Mouse (Mus musculus): ENCODE measurements around the gene Olfr193. TPM values are rescaled to one million over a fixed set of nuclear protein-coding genes. Genes with fewer than 3 reads are reported as not detected.
A peak's percentile ranks its signal among the peaks of the same experiment; 100 is the strongest.
"Not testable (repeated sequence)": the region's sequence is repeated elsewhere in the genome, so short reads cannot be mapped to it uniquely, and the experiment has no call there.

Olfr193 gene
- not detected for total RNA-seq (2022)

- DNase-seq: no peak
Measured at GRCm38 (mm10) chr16:59111781-59112180, at the start of gene Olfr193. Gene Olfr193, minus strand, starts transcription at chr16:59111881.

GRCm38 (mm10) chr16:59151996-59152395 lies 40.3 kb upstream of the Olfr193 start:
- DNase-seq: peak; percentile 13

- no peak for DNase-seq
Measured at GRCm38 (mm10) chr16:59146746-59147145, 35.1 kb upstream of the Olfr193 start, which contains the start of gene Olfr195. Gene Olfr195, plus strand, starts transcription at chr16:59147046.

- no peak for DNase-seq
Measured at GRCm38 (mm10) chr16:59141105-59141504, 29.4 kb upstream of the Olfr193 start.

- DNase-seq: no peak
Measured at GRCm38 (mm10) chr16:59130740-59131139, 19.1 kb upstream of the Olfr193 start.

GRCm38 (mm10) chr16:59120969-59121368 lies 9.3 kb upstream of the Olfr193 start, which contains the start of gene Olfr194:
Gene Olfr194, minus strand, starts transcription at chr16:59121069.
- DNase-seq: no peak

GRCm38 (mm10) chr16:59108522-59108921 lies 3.2 kb downstream of the Olfr193 start:
- DNase-seq: peak; percentile 19

GRCm38 (mm10) chr16:59105312-59105711 lies 6.4 kb downstream of the Olfr193 start:
- DNase-seq: no peak

GRCm38 (mm10) chr16:59089722-59090121 lies 22.0 kb downstream of the Olfr193 start, which contains the start of gene Olfr191:
Gene Olfr191, minus strand, starts transcription at chr16:59089822.
- DNase-seq: not testable (repeated sequence)

- not testable (repeated sequence) for DNase-seq
Measured at GRCm38 (mm10) chr16:59081113-59081512, 30.6 kb downstream of the Olfr193 start.

GRCm38 (mm10) chr16:59077905-59078304 lies 33.8 kb downstream of the Olfr193 start, which contains the start of gene Olfr190:
Gene Olfr190, minus strand, starts transcription at chr16:59078005.
- no peak for DNase-seq

GRCm38 (mm10) chr16:59073520-59073919 lies 38.2 kb downstream of the Olfr193 start:
- DNase-seq: no peak

GRCm38 (mm10) chr16:59071755-59072154 lies 39.9 kb downstream of the Olfr193 start:
- no peak for DNase-seq

- not testable (repeated sequence) for DNase-seq
Measured at GRCm38 (mm10) chr16:59062411-59062810, 49.3 kb downstream of the Olfr193 start.

Other genes with a start within 250 kb of the Olfr193 start
- not detected for gene Olfr177, start 237.1 kb downstream of the Olfr193 start, total RNA-seq (2022)
- gene Olfr178, start 219.8 kb downstream of the Olfr193 start, total RNA-seq (2022): not detected
- gene Olfr181, start 183.1 kb downstream of the Olfr193 start, total RNA-seq (2022): not detected
- gene Olfr180, start 182.5 kb downstream of the Olfr193 start, total RNA-seq (2022): not detected
- gene Olfr183, start 116.5 kb downstream of the Olfr193 start, total RNA-seq (2022): not detected
- gene Olfr186, start 81.6 kb downstream of the Olfr193 start, total RNA-seq (2022): not detected
- not detected for gene Olfr187, start 72.1 kb downstream of the Olfr193 start, total RNA-seq (2022)
- gene Olfr190, start 33.9 kb downstream of the Olfr193 start, total RNA-seq (2022): not detected
- not detected for gene Olfr191, start 22.1 kb downstream of the Olfr193 start, total RNA-seq (2022)
- not detected for gene Olfr194, start 9.2 kb upstream of the Olfr193 start, total RNA-seq (2022)
- gene Olfr195, start 35.2 kb upstream of the Olfr193 start, total RNA-seq (2022): not detected
- gene Olfr196, start 58.6 kb upstream of the Olfr193 start, total RNA-seq (2022): not detected
- gene Olfr198, start 91.7 kb upstream of the Olfr193 start, total RNA-seq (2022): not detected
- gene Olfr199, start 107.9 kb upstream of the Olfr193 start, total RNA-seq (2022): not detected
- not detected for gene Olfr201, start 160.8 kb upstream of the Olfr193 start, total RNA-seq (2022)
- gene Olfr202, start 174.9 kb upstream of the Olfr193 start, total RNA-seq (2022): not detected
- gene Olfr203, start 187.0 kb upstream of the Olfr193 start, total RNA-seq (2022): not detected
- gene Olfr204, start 206.4 kb upstream of the Olfr193 start, total RNA-seq (2022): not detected
- not detected for gene Olfr205, start 219.3 kb upstream of the Olfr193 start, total RNA-seq (2022)
- gene Olfr206, start 237.4 kb upstream of the Olfr193 start, total RNA-seq (2022): not detected